Comparison of ENCODE assay signal across 8 mouse cellular contexts in the genomic region with DNA sequence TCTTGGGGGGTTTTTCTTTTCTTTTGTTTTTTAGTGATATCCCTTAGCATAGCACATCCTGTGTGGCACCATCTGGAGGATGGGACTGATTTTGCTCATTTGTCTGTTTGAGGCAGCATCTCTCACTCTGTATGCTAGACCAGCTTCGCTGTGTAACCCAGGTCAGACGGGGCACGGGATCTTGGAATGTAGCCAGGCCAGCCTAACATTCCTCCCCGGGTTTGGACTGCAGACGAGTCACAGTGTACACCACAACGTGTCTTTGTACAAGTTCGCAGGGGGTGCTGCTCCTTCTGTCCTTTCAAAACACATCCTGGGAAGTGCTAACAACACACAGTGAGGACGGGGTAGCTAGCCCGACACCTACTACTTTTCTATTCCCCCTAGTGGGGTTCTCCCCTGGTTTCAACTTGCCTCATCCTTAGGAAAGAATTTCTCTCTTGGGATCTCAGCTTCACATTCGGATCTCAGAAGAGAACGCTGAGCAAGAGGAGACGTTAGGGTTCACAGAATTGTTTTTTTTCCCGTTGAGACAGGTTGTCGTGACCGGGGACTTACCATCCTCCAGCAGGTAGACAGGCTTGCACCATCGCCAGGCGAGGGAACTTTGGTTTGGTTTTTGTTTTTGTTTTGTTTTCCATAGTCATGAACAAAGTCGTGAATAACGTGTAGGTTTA. TPM values are rescaled to one million over a fixed set of nuclear protein-coding genes. Genes with fewer than 3 reads are reported as not detected.
DNase-seq lines count a peak whose midpoint lies in the region; ATAC-seq and TF ChIP-seq lines count a peak whose summit lies in the region.

No protein-coding gene starts in this region.

- H3K27me3 ChIP-seq in CH12.LX (replicated peaks) = no peaks in the 10 kb centered on the region
- no peaks in the 10 kb centered on the region for H3K27me3 ChIP-seq in heart, postnatal 0 days (ENCODE audit: control insufficient read depth, insufficient read depth, low read length)
- H3K27me3 ChIP-seq in midbrain, embryonic 11.5 days (ENCODE audit: control insufficient read depth, insufficient read depth, low read length) = no peaks in the 10 kb centered on the region

- TF ChIP-seq POLR2A in CH12.LX (IDR thresholded peaks at IDR 0.05; ENCODE audit: low read depth, low read length) = no peak

- peak in 1 of 2 experiments; percentile 28; a peak in 2 of 4 replicates for TF ChIP-seq CTCF in CH12.LX (conservative IDR thresholded peaks at IDR 0.05 in 1 of 2, IDR thresholded peaks at IDR 0.05 in 1 of 2; ENCODE audit: low read depth in 2 of 2, low read length in 2 of 2)
- no peak for TF ChIP-seq CTCF in heart, postnatal 0 days (IDR thresholded peaks at IDR 0.05; ENCODE audit: low read depth)

- DNase-seq in gastrocnemius, adult 18-20 months (ENCODE audit: low spot score) = peak; percentile 9
- DNase-seq in gastrocnemius, adult 8-10 months (ENCODE audit: low spot score in 2 of 2) = no peak
- peak; percentile 48 for DNase-seq in CH12.LX (ENCODE audit: extremely low read depth)
- peak; percentile 71 for DNase-seq in embryo, embryonic 10 days (ENCODE audit: low spot score)
- DNase-seq in heart, postnatal 0 days (ENCODE audit: low spot score) = peak; percentile 44
- DNase-seq in kidney, postnatal 36 days = peak; percentile 51 to 72
- DNase-seq in midbrain, embryonic 11.5 days (ENCODE audit: low spot score, missing footprints) = peak; percentile 92
- DNase-seq in thymus, postnatal 14 days = peak; percentile 47

- H3K4me1 ChIP-seq in CH12.LX (ENCODE audit: control insufficient read depth in 1 of 2, insufficient read depth in 2 of 2) = peaks cover 9 to 50% of the 10 kb centered on the region in 2 experiments
- H3K4me1 ChIP-seq in heart, postnatal 0 days (ENCODE audit: control insufficient read depth, insufficient read depth) = peaks cover 14% of the 10 kb centered on the region
- H3K4me1 ChIP-seq in midbrain, embryonic 11.5 days (ENCODE audit: control insufficient read depth, insufficient read depth, low read length) = peaks cover 15% of the 10 kb centered on the region

- TF ChIP-seq EP300 in CH12.LX (IDR thresholded peaks at IDR 0.05; ENCODE audit: low read length) = no peak
- no peak for TF ChIP-seq EP300 in heart, postnatal 0 days (IDR thresholded peaks at IDR 0.05; ENCODE audit: low read depth)

- peaks cover 12 to 36% of the 10 kb centered on the region in 2 experiments for H3K36me3 ChIP-seq in CH12.LX (replicated peaks in 1 of 2; ENCODE audit: control insufficient read depth in 1 of 2, insufficient read depth in 1 of 2, low read length in 1 of 2)
- peaks cover 23% of the 10 kb centered on the region for H3K36me3 ChIP-seq in heart, postnatal 0 days (replicated peaks; ENCODE audit: control insufficient read depth, insufficient read depth, low read length)
- H3K36me3 ChIP-seq in midbrain, embryonic 11.5 days (ENCODE audit: control insufficient read depth, insufficient read depth, low read length) = 0 out of 2 replicates have a peak, but pooled peaks cover 2% of the 10 kb centered on the region

- in situ Hi-C loops in CH12.LX (cut with MboI; ENCODE audit: low pct_ligation_motif_present, low pct_unique_long_range_greater_than_20kb, low sequenced_read_pairs) = no loop called here

- peak overlapping the region; percentile 76 for H3K9ac ChIP-seq in CH12.LX (ENCODE audit: insufficient read depth, low read depth)
- peak overlapping the region; percentile 73 for H3K9ac ChIP-seq in heart, postnatal 0 days (replicated peaks; ENCODE audit: low read depth, low read length)
- peak overlapping the region; percentile 74 for H3K9ac ChIP-seq in midbrain, embryonic 11.5 days (ENCODE audit: low read length)

- under 1% methylated on average over 19 of the region's 19 CpGs for WGBS in heart, postnatal 0 days
- WGBS in midbrain, embryonic 11.5 days = under 1% methylated on average over 19 of the region's 19 CpGs

- peaks cover 48% of the 10 kb centered on the region for H3K79me2 ChIP-seq in CH12.LX (replicated peaks; ENCODE audit: control insufficient read depth, extremely low read depth, insufficient read depth, poor library complexity, severe bottlenecking)

- peak overlapping the region; percentile 50 for H3K27ac ChIP-seq in CH12.LX (ENCODE audit: insufficient read depth, low read depth)
- H3K27ac ChIP-seq in heart, postnatal 0 days (ENCODE audit: low read depth) = peak overlapping the region; percentile 95
- peak overlapping the region; percentile 83 for H3K27ac ChIP-seq in midbrain, embryonic 11.5 days (ENCODE audit: low read depth, low read length)

- no peak; the same call in 1 of the 2 replicates for TF ChIP-seq RAD21 in CH12.LX (IDR thresholded peaks at IDR 0.05; ENCODE audit: low read depth, low read length)

- H3K9me3 ChIP-seq in CH12.LX (replicated peaks; ENCODE audit: low read length) = no peaks in the 10 kb centered on the region
- H3K9me3 ChIP-seq in heart, postnatal 0 days (replicated peaks; ENCODE audit: control insufficient read depth, low read length) = no peaks in the 10 kb centered on the region
- H3K9me3 ChIP-seq in midbrain, embryonic 11.5 days (ENCODE audit: control insufficient read depth, low read length) = no peaks in the 10 kb centered on the region

- peak overlapping the region; percentile 78 to 100 (median 91) for H3K4me3 ChIP-seq in CH12.LX (replicated peaks in 1 of 3; ENCODE audit: low read depth in 2 of 3, low read length in 2 of 3, poor library complexity in 1 of 3)
- H3K4me3 ChIP-seq in heart, postnatal 0 days (ENCODE audit: low read depth, low read length) = peak overlapping the region; percentile 92
- peak overlapping the region; percentile 99 for H3K4me3 ChIP-seq in midbrain, embryonic 11.5 days (ENCODE audit: low read depth, low read length)

- ATAC-seq in heart, postnatal 0 days (ENCODE audit: insufficient read depth, low read depth) = no peak
- ATAC-seq in midbrain, embryonic 11.5 days (ENCODE audit: low FRiP score) = peak; percentile 28; the same call in 1 of the 2 replicates

- dilution Hi-C loops in CH12.LX (cut with MboI; ENCODE audit: extremely low pct_ligation_motif_present, extremely low pct_unique_long_range_greater_than_20kb, low sequenced_read_pairs) = no loop called here

- H3K4me2 ChIP-seq in CH12.LX (ENCODE audit: insufficient read depth, low read depth, poor library complexity, severe bottlenecking) = peak overlapping the region; percentile 83
- peak overlapping the region; percentile 91 for H3K4me2 ChIP-seq in heart, postnatal 0 days (ENCODE audit: low read depth, low read length)
- peak overlapping the region; percentile 61 for H3K4me2 ChIP-seq in midbrain, embryonic 11.5 days

TF ChIP-seq in CH12.LX, 34 proteins besides CTCF, POLR2A, EP300 and RAD21:
- TF ChIP-seq BHLHE40 (IDR thresholded peaks at IDR 0.05; ENCODE audit: low read depth, low read length) (0 out of 2 replicates have a peak, but pooled peaks have one; percentile 44), MAZ (IDR thresholded peaks at IDR 0.05; ENCODE audit: low read depth, low read length) (no peak), MYC (IDR thresholded peaks at IDR 0.05; ENCODE audit: low read depth, low read length) (peak; percentile 41; the same call in 1 of the 2 replicates), CHD1 (IDR thresholded peaks at IDR 0.05; ENCODE audit: low read depth, low read length) (0 out of 2 replicates have a peak, but pooled peaks have one; percentile 33)

RNA-seq across cellular contexts. Expression of a gene that starts 0.7 kb away (rescaled TPM):
- 10 to 100 TPM; 79.4 to 87.3 TPM for total RNA-seq in gastrocnemius, adult 18-20 months (2021)
- 10 to 100 TPM; 84.3 to 97.1 (median 88.1) TPM for total RNA-seq in gastrocnemius, adult 8-10 months (2022)
- total RNA-seq in CH12.LX (2012; rRNA removed) (111 and 146 TPM in 2 replicates), CH12.LX (2014; rRNA removed) (182 and 186 TPM in 2 replicates)
- 174 and 205 TPM in 2 replicates for polyA plus RNA-seq in CH12.LX (2012; ENCODE audit: insufficient read length, low read depth)
- 155 and 219 TPM in 2 replicates for total RNA-seq in heart, postnatal 0 days (2014; rRNA removed; ENCODE audit: low replicate concordance)
- 186 and 188 TPM in 2 replicates for polyA plus RNA-seq in heart, postnatal 0 days (2015; fragmentation: Nextera tagmentation; extraction: Ambion mirVana)
- polyA plus RNA-seq in midbrain, embryonic 11.5 days (2014; fragmentation: Nextera tagmentation; extraction: Ambion mirVana) = 196 and 205 TPM in 2 replicates

RNA-seq across cellular contexts. Expression of a gene that starts 4.4 kb away (rescaled TPM):
- under 1 TPM; 0.50 to 0.55 TPM for total RNA-seq in gastrocnemius, adult 18-20 months (2021)
- total RNA-seq in gastrocnemius, adult 8-10 months (2022) = under 1 TPM; 0.22 to 0.86 (median 0.40) TPM
- total RNA-seq in CH12.LX (2012; rRNA removed) (0.63 and 0.72 TPM in 2 replicates), CH12.LX (2014; rRNA removed) (0.35 and 0.51 TPM in 2 replicates)
- polyA plus RNA-seq in CH12.LX (2012; ENCODE audit: insufficient read length, low read depth) = 0.30 and 0.81 TPM in 2 replicates
- 0.12 TPM in 1 of 2 replicates, not detected in the other for total RNA-seq in heart, postnatal 0 days (2014; rRNA removed; ENCODE audit: low replicate concordance)
- 3.2 and 3.8 TPM in 2 replicates for polyA plus RNA-seq in heart, postnatal 0 days (2015; fragmentation: Nextera tagmentation; extraction: Ambion mirVana)
- polyA plus RNA-seq in midbrain, embryonic 11.5 days (2014; fragmentation: Nextera tagmentation; extraction: Ambion mirVana) = 4.7 TPM in 2 replicates

RNA-seq across cellular contexts. Expression of a gene that starts 22.4 kb away (rescaled TPM):
- total RNA-seq in gastrocnemius, adult 18-20 months (2021) = under 1 TPM; 0.21 to 0.40 TPM
- total RNA-seq in gastrocnemius, adult 8-10 months (2022) = under 1 TPM in 3 of 4 experiments, not detected in 1; 0.16 to 0.38 (median 0.17) TPM
- 10.4 and 12.2 TPM in 2 replicates for total RNA-seq in CH12.LX (2012; rRNA removed)
- 10.3 TPM in 2 replicates for total RNA-seq in CH12.LX (2014; rRNA removed)
- 11.1 and 11.3 TPM in 2 replicates for polyA plus RNA-seq in CH12.LX (2012; ENCODE audit: insufficient read length, low read depth)
- 19.7 and 28.3 TPM in 2 replicates for total RNA-seq in heart, postnatal 0 days (2014; rRNA removed; ENCODE audit: low replicate concordance)
- polyA plus RNA-seq in heart, postnatal 0 days (2015; fragmentation: Nextera tagmentation; extraction: Ambion mirVana) = 11.6 and 14.6 TPM in 2 replicates
- polyA plus RNA-seq in midbrain, embryonic 11.5 days (2014; fragmentation: Nextera tagmentation; extraction: Ambion mirVana) = 81.2 and 88.6 TPM in 2 replicates

RNA-seq across cellular contexts. Expression of a gene that starts 24.8 kb away (rescaled TPM):
- not detected for total RNA-seq in gastrocnemius, adult 18-20 months (2021)
- not detected for total RNA-seq in gastrocnemius, adult 8-10 months (2022)
- total RNA-seq in CH12.LX (2012; rRNA removed) (3.2 and 3.8 TPM in 2 replicates), CH12.LX (2014; rRNA removed) (0.49 and 1.1 TPM in 2 replicates)
- polyA plus RNA-seq in CH12.LX (2012; ENCODE audit: insufficient read length, low read depth) = 1.4 and 1.9 TPM in 2 replicates
- 1.5 TPM in 1 of 2 replicates, not detected in the other for total RNA-seq in heart, postnatal 0 days (2014; rRNA removed; ENCODE audit: low replicate concordance)
- 0.11 and 0.14 TPM in 2 replicates for polyA plus RNA-seq in heart, postnatal 0 days (2015; fragmentation: Nextera tagmentation; extraction: Ambion mirVana)
- 0.36 and 0.56 TPM in 2 replicates for polyA plus RNA-seq in midbrain, embryonic 11.5 days (2014; fragmentation: Nextera tagmentation; extraction: Ambion mirVana)

Comparison
In these comparisons a context has a peak if more than half of its experiments do, and no peak if none do; other contexts are left out.
1. DNase-seq: peak in gastrocnemius, adult 18-20 months (single experiment), CH12.LX (single experiment), embryo, embryonic 10 days (single experiment), heart, postnatal 0 days (single experiment), kidney, postnatal 36 days (2 of 2), midbrain, embryonic 11.5 days (single experiment) and thymus, postnatal 14 days (single experiment); none in gastrocnemius, adult 8-10 months (0 of 2).
2. RNA of a gene that starts 22.4 kb away (total RNA-seq): 19.7 to 28.3 TPM in heart, postnatal 0 days and 10.3 to 12.2 TPM in CH12.LX; 0.21 to 0.40 TPM in gastrocnemius, adult 18-20 months and 0.16 to 0.38 TPM in gastrocnemius, adult 8-10 months; every median in the first group is over 4 times any median in the second.
3. Peak in every context shown above with its lines, with median percentiles within 50 percentile points of each other: H3K27ac ChIP-seq, H3K4me2 ChIP-seq, H3K4me3 ChIP-seq and H3K9ac ChIP-seq.